Mouse (Mus musculus) CH12.LX (cell line): ENCODE measurements at regions not wholly inside any gene's neighbourhood (a gene's known extent, or its start where the extent isn't known, plus 50 kb on each side); places are given as distances from the start of the nearest gene placed in this dataset.

Experiments
- CHD2 ChIP-seq: IDR thresholded peaks from 2 replicates; pipeline ENCODE4 v1.6.1; 2011; ENCODE audit warnings: low read length, improper control_type of control experiment
- CTCF ChIP-seq, 2 experiments: IDR thresholded peaks in 1 of 2; conservative IDR thresholded peaks in 1 of 2; 2 replicates each; pipeline ENCODE4 v1.5.1; 2011 to 2012; ENCODE audit warnings: low read depth in 2 of 2, low read length in 2 of 2, improper control_type of control experiment in 1 of 2, inconsistent platforms in 1 of 2, mild to moderate bottlenecking in 1 of 2, moderate library complexity in 1 of 2
- ETS1 ChIP-seq: conservative IDR thresholded peaks from 2 replicates; pipeline ENCODE4 v1.6.1; 2012; ENCODE audit warnings: low read depth, mild to moderate bottlenecking, inconsistent platforms, low read length, improper control_type of control experiment, moderate library complexity
- MYC ChIP-seq: IDR thresholded peaks from 2 replicates; pipeline ENCODE4 v1.6.1; 2011; ENCODE audit warnings: low read depth, mild to moderate bottlenecking, improper control_type of control experiment, low read length
- NRF1 ChIP-seq: IDR thresholded peaks from 2 replicates; pipeline ENCODE4 v1.6.1; 2014; ENCODE audit warnings: low read depth, mild to moderate bottlenecking, inconsistent platforms, low read length, improper control_type of control experiment, moderate library complexity
- POLR2A ChIP-seq: IDR thresholded peaks from 2 replicates; pipeline ENCODE4 v1.6.1; 2011; ENCODE audit warnings: low read depth, mild to moderate bottlenecking, improper control_type of control experiment, low read length
- RCOR1 ChIP-seq: conservative IDR thresholded peaks from 2 replicates; pipeline ENCODE4 v1.6.1; 2012; ENCODE audit warnings: low read depth, mild to moderate bottlenecking, inconsistent platforms, low read length, improper control_type of control experiment
- SMC3 ChIP-seq: IDR thresholded peaks from 2 replicates; pipeline ENCODE4 v1.6.1; 2011; ENCODE audit warnings: low read depth, low read length, improper control_type of control experiment

- TF ChIP-seq SMC3, result no peak
- no peak for TF ChIP-seq POLR2A
- no peak for TF ChIP-seq RCOR1
- TF ChIP-seq CTCF (conservative IDR thresholded peaks at IDR 0.05 in 1 of 2, IDR thresholded peaks at IDR 0.05 in 1 of 2; ENCODE audit: low read depth in 2 of 2, low read length in 2 of 2), result no peak
- no peak for TF ChIP-seq CHD2
- TF ChIP-seq NRF1, result no peak
- TF ChIP-seq MYC, result no peak
- no peak for TF ChIP-seq ETS1
Measured at GRCm38 (mm10) chr16:7644363-7644762, 780.6 kb downstream of the Tmem114 start.
